Mouse (Mus musculus) embryonic stem cell, embryonic (primary cell): ENCODE results near the gene Mapkap1.

Source experiments
- CTCF ChIA-PET, 4 experiments: fragments of 300-600 bp in 2 of 4; fragments of 350-600 bp in 2 of 4; sonication (Branson Sonifier 250); formaldehyde crosslinking; loops; one replicate each; lab custom pipeline; 2022; ENCODE audit warnings: inconsistent platforms in 2 of 4; lab: Charles Lee
- POLR2A ChIA-PET, 4 experiments: fragments of 300-600 bp in 2 of 4; fragments of 350-600 bp in 2 of 4; sonication (Branson Sonifier 250); formaldehyde crosslinking; loops; one replicate each; lab custom pipeline; 2022; ENCODE audit warnings: antibody characterized with exemption in 4 of 4, inconsistent platforms in 1 of 4; lab: Charles Lee

Gene Mapkap1

GRCm38 (mm10) chr2:34406601-34407464, at the start of gene Mapkap1:
Gene Mapkap1 (plus strand): TSS chr2:34406771.
- ChIA-PET CTCF (interaction anchor here in 2 of 4 experiments (0.6 kb wide), 2 partner anchors 23 to 95 kb away, joined by 3 to 6 read pairs; no protein-coding TSS in a partner anchor), POLR2A (interaction anchor here in 2 of 4 experiments (0.6 to 2.4 kb wide), 8 partner anchors 8 to 264 kb away, joined by 3 to 7 read pairs (median 3); partner anchors contain the start of gene Pbx3 (in 2 of the 2))

GRCm38 (mm10) chr2:34363678-34364077, 42.9 kb upstream of the Mapkap1 start:
- ChIA-PET POLR2A (interaction anchor here in 2 of 4 experiments (0.6 to 1.1 kb wide), 3 partner anchors 11 to 517 kb away, joined by 3 read pairs; no protein-coding TSS in a partner anchor), CTCF (interaction anchor here in 1 of 4 experiments (0.6 to 0.7 kb wide), 2 partner anchors 621 to 1772 kb away, joined by 4 to 8 read pairs; no protein-coding TSS in a partner anchor)

GRCm38 (mm10) chr2:34367024-34367423, 39.5 kb upstream of the Mapkap1 start:
- ChIA-PET POLR2A (no interaction called here), CTCF (interaction anchor here in 1 of 4 experiments (0.6 kb wide), 1 partner anchor 504 kb away, joined by 3 read pairs; no protein-coding TSS in a partner anchor)

- ChIA-PET CTCF (no interaction called here), POLR2A (interaction anchor here in 1 of 4 experiments (0.8 kb wide), 1 partner anchor 12 kb away, joined by 3 read pairs; no protein-coding TSS in a partner anchor)
These were observed 38.2 kb upstream of the Mapkap1 start for GRCm38 (mm10) chr2:34368396-34368795.

GRCm38 (mm10) chr2:34370349-34370724, 36.2 kb upstream of the Mapkap1 start:
- CTCF ChIA-PET = interaction anchor here in 1 of 4 experiments (1.0 kb wide), 1 partner anchor 344 kb away, joined by 3 read pairs; no protein-coding TSS in a partner anchor
- POLR2A ChIA-PET = interaction anchor here in 2 of 4 experiments (0.7 to 1.6 kb wide), 10 partner anchors 8 to 1155 kb away, joined by 3 to 5 read pairs (median 3); partner anchors contain the start of genes Hspa5 (in 2 of the 2) and Angptl2 (in 1 of the 2)

DNA sequence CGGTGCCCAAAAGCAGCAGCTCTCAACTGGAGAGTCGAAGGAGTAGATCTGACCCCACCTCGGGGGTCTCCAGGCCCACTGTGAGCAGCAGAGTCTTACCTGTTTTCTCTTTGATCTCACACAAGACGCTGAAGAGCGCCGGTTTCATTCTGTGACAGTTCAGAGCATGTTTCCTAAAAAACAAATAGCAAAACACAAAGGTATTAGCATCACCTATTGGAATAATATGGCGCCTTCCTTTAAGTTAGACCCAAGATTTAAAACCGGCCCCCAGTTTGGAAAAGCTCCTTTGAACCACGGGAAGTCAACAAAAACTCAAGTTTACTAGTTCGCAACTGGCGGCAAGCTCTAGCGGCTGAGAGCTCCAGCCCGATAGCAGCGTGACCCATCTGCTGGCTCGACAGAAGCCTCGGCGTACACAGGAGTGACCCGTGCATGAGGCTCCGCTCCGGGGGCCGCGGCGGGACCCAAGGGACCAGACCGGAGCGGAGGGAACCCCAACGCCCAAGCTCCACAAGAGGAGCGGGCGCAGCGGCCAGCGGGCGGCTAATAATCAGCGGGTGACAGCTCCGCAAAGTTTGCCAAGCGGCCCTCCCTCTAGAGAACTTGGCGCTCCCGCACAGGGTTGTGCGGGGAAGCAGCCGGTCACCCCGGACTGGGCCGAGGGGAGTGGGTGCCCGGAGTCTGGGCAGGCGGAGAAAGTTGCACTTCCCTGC, 35.7 kb upstream of the Mapkap1 start:
- ChIA-PET POLR2A (interaction anchor here in 3 of 4 experiments (0.6 to 1.6 kb wide), 11 partner anchors 8 to 1155 kb away, joined by 3 to 7 read pairs (median 4); partner anchors contain the start of genes Hspa5 (in 3 of the 3) and Angptl2 (in 1 of the 3)), CTCF (interaction anchor here in 1 of 4 experiments (0.8 to 1.0 kb wide), 2 partner anchors 274 to 345 kb away, joined by 3 read pairs; no protein-coding TSS in a partner anchor)

DNA sequence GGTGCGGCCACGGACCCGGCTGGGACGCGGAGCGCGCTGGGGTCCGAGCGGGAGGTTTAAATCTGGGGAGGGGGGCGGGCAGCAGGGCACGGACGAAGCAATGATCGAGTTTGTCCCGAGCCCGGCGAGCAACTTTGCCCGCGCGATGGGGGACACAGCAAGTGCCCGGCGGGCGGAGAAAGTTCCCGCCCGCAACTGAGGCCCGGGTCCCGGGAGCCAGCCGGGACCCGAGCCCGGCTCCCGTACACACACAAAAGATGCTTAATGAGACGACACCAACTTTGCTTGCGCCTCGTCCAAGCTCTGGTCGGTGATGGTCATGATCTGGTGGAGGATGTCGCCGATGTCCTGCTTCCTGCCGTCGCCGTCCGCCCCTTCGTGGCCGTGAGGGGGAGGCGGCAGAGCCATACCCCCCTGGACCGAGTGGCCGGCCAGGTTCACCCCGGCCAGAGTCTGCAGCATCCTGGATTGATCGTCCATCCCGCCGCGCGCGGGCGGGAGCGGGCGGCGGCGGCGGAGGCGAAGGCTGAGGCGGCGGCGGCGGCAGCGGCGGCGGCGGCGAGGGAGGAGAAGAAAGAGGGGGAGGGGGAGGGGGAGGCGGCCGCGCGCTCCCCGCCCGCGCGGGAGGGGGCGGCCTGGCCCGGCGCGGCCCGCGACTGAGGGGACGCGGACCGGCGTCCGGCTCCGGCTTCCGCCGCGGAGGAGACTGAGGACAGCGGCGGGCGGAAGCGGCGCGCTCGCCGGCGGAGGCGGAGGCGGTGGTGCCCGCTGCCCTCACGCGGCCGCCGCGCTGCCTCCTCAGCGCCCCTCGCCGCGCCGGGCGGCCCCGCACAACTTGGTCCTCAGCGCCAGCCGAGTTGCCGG, 34.9 kb upstream of the Mapkap1 start:
- POLR2A ChIA-PET = interaction anchor here in 3 of 4 experiments (0.6 to 1.7 kb wide), 11 partner anchors 9 to 400 kb away, joined by 3 to 13 read pairs (median 4); partner anchors contain the start of genes Hspa5 (in 2 of the 3) and Mapkap1 (in 1 of the 3)
- CTCF ChIA-PET = interaction anchor here in 1 of 4 experiments (0.8 to 1.0 kb wide), 2 partner anchors 273 to 346 kb away, joined by 3 read pairs; no protein-coding TSS in a partner anchor

GRCm38 (mm10) chr2:34372305-34373301, 34.0 kb upstream of the Mapkap1 start, which contains the start of gene Pbx3:
Gene Pbx3 (minus strand): TSS chr2:34373142.
- POLR2A ChIA-PET = interaction anchor here in 3 of 4 experiments (0.6 to 1.7 kb wide), 22 partner anchors 10 to 808 kb away, joined by 3 to 13 read pairs (median 3); partner anchors contain the start of genes Mapkap1 (in 2 of the 3) and Hspa5 (in 1 of the 3)
- CTCF ChIA-PET = interaction anchor here in 2 of 4 experiments (0.6 kb wide), 2 partner anchors 35 to 40 kb away, joined by 3 to 7 read pairs; no protein-coding TSS in a partner anchor

DNA sequence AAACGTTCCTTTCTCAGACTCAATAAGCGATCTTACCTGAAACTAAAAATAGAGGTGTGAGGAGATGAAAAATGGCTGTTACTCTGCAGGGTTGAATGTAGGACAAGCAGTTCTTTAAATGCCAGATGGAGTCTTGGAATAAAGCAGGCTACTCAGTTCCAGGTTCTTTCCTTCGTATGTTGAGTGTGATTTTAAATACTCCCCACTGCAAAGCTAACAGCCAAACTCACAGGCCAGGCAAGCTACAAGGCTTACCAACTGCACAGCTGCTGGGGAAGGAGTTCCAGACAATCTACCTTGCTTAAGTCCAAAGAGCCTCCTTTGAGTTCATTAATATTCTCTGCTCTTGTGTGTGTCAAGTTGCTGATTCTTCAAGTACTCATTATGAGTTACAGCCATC, 32.7 kb upstream of the Mapkap1 start:
- ChIA-PET CTCF (no interaction called here), POLR2A (interaction anchor here in 3 of 4 experiments (0.5 to 1.7 kb wide), 11 partner anchors 25 to 293 kb away, joined by 3 to 13 read pairs (median 3); partner anchors contain the start of gene Mapkap1 (in 1 of the 3))

DNA sequence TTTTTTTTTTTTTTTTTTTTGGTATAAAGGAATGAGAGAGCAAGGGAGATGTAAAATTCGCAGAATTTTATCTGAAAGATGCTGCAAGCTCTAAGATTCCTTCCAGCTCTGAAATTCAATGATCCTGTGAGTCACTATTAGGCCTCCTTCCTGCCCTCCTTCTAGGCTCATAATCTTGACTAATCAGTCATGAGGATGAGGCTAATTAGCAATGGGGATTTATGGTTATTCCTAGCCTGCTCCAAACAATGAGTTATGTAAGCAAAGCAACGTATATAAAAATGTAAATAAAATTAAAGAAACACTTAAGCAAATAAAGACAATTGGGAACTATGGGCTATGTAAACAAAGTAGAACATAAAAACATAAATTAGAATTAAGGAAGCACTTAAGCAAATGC, 32.2 kb upstream of the Mapkap1 start:
- POLR2A ChIA-PET = interaction anchor here in 2 of 4 experiments (0.7 to 1.7 kb wide), 4 partner anchors 25 to 293 kb away, joined by 3 to 5 read pairs (median 4); partner anchors contain the start of gene Mapkap1 (in 1 of the 2)
- CTCF ChIA-PET = no interaction called here

- ChIA-PET POLR2A (interaction anchor here in 1 of 4 experiments (0.6 kb wide), 1 partner anchor 266 kb away, joined by 3 read pairs; no protein-coding TSS in a partner anchor), CTCF (no interaction called here)
These were observed 27.6 kb upstream of the Mapkap1 start for GRCm38 (mm10) chr2:34378930-34379329.

DNA sequence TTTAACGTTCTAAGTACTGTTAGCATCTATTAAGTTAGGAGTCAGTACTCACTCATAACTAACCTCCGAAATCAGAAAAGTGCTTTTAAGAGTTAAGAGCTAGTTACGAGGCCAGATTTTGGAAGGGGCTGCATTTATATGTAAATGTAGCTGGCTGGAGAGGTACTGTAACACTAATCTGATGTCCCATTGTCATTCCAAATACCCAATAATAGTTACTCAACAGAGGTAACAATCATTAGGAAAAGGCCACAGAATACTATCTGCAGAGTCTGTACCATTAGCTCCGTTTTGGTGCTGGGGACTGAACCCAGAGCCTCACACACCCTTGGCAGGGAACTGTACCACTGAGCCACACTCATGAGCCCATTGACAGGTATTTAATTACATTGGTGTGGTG, 7.0 kb upstream of the Mapkap1 start:
- ChIA-PET POLR2A (interaction anchor here in 2 of 4 experiments (0.6 to 1.9 kb wide), 8 partner anchors 9 to 372 kb away, joined by 3 to 13 read pairs (median 7); partner anchors contain the start of genes Pbx3 (in 2 of the 2) and Hspa5 (in 1 of the 2)), CTCF (interaction anchor here in 1 of 4 experiments (0.6 kb wide), 1 partner anchor 1046 kb away, joined by 4 read pairs; no protein-coding TSS in a partner anchor)

DNA sequence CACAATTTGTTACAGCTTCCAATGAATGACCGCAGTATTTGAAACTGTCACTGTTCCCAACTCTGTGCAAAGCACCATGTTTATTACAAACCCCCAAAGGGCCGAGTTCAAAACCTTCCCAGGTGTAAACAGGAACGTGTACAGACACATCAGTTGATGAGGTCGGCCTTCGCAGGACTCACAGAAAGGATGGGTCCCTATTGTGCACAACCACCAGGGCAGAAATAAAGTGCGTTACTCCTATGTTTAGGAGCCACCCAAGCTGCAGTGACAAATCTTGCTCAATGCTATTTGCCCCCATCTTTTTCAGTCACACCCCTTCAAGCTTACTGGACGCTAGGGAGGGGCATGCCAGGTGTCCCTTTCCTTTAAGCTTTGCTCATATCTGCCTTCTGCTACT, 1.0 kb downstream of the Mapkap1 start:
- POLR2A ChIA-PET = interaction anchor here in 2 of 4 experiments (0.5 to 2.4 kb wide), 6 partner anchors 9 to 263 kb away, joined by 3 to 7 read pairs (median 3); partner anchors contain the start of gene Pbx3 (in 1 of the 2)
- CTCF ChIA-PET = interaction anchor here in 2 of 4 experiments (0.6 kb wide), 3 partner anchors 232 to 863 kb away, joined by 3 to 15 read pairs (median 8); no protein-coding TSS in a partner anchor

- ChIA-PET CTCF (interaction anchor here in 1 of 4 experiments (0.6 kb wide), 2 partner anchors 231 to 864 kb away, joined by 8 to 15 read pairs; no protein-coding TSS in a partner anchor), POLR2A (interaction anchor here in 2 of 4 experiments (0.6 to 2.3 kb wide), 2 partner anchors 9 to 11 kb away, joined by 4 to 7 read pairs; no protein-coding TSS in a partner anchor)
These were observed 1.8 kb downstream of the Mapkap1 start for GRCm38 (mm10) chr2:34408341-34408740.
